Mouse (Mus musculus): Measurements from ENCODE around the gene Srpr.

Gene Srpr

DNA sequence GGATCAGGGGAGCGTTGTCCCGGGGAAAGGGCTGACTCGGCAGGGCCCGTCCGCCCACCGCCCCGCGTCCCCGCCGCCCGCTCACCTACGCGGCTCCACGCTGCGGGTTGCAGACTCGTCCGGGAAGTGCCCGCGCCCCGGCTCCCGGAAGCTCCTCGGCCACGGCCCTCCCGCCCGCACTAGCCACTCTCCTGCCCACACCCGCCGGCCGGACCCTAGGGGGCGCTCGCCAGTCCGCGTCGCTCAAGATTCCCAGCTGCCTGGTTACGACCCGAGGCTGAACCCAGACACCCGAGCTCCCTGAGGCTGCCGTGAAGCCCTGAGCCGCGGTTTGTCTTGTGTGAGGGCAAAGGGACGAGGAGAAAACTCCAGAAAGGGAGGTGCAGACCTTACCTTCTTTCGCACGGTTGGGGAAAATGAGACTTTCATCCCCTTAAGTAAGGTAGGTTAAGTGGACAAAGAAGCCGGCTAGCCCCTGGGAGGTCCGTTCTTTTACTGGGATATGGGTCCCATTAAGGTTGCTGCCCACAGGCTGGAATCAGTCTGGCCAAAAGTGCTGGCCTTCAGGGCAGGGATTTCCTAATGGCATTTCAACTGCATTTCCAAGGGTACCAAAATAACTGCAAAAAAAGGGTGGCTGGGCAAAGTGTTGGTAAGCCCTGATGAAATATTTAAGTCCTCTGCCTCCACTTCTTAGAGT is at the start of gene Srpr, which contains the start of gene Tirap:
TSS of gene Srpr (plus strand) at position 404 of the 700 bp plus-strand sequence.
TSS of gene Tirap (minus strand) at position 520 of the 700 bp plus-strand sequence.
- peak; percentile 89 for DNase-seq (ENCODE audit: low spot score)

DNA sequence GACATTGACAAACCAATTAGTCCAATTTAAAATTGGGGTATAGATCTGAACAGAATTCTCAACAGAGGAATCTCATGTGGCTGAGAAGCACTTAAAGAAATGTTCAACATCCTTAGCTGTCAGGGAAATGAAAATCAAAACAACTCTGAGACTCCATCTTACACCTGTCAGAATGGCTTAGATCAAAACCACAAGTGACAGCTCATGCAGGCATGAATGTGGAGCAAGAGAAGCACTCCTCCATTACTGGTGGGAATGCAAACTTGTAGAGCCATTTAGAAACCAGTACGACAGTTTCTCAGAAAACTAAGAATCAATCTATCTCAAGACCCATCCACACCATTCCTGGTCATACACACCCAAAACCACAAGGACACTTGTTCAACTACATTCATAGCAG is 47.1 kb upstream of the Srpr start:
- DNase-seq (ENCODE audit: low spot score): no peak

DNA sequence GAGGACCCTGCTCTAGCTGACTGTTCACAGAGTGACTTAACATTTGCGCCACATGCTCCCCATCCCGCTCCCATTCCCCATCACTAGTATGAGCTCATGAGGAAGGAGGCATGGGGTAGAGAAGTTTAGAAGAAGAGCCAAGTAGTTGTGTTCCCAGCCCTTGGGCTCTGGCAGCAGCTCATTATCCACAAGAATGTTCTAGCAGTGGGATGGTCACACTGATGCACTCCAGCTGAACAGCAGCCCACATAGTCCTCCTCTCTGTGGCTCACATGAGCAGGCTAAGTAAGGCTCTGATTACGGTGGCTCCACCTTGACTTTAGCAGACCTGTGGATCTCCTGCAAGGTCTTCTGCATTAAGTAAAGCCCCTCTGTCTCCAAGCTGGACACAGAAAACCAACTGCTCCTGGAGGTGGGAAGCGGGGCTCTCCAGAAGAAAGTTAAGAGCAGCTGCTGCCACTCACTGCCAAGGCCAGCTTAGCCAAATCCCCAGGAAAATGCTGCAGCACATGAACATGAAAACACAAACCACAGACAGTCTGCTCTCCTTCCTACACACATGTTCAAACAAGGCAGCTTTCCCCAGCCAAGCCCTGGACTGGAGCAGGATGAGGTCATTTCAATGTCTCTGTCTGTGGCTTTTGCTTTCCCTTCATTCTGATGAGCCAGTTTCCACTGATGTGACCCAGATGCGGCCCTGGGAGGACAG is 43.8 kb upstream of the Srpr start:
- DNase-seq (ENCODE audit: low spot score): no peak

DNA sequence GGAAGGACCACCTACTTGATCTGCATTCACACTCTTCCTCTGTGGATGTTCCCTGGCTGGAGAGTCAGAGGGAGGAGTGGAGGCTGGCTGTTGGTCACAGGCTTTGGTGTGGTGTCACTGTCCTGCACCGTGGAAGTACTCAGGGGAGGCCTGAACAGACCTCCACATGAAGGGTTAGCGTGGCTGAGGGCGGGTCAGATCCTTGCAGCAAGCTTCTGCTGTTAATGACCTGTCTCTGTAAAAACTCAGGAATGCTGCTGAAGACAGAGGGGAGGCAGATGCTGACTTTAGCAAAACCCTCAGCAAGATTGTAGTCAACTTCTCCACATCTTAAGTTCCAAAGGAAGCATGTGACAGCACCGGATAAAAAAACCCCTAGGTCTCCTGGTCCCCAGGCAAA is 43.1 kb upstream of the Srpr start:
- DNase-seq (ENCODE audit: low spot score): no peak

DNA sequence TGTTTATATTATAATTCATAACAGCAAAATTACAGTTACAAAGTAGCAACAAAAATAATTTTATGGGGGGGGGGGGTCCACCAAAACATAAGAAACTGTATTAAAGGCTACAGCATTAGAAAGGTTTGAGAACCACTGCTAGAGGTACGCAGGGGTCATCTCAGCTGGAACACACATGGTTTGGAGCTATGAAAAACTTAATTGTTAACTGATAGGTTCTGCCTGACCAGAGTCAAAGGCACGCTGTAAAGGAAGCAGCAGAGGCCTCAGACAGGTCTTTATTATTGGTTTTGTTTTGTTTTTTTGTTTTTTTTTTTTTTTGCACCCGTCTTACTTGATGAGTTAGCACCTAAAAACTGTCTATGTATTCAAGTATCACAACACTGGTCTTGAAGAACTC is 41.5 kb upstream of the Srpr start:
- no peak for DNase-seq (ENCODE audit: low spot score)

DNA sequence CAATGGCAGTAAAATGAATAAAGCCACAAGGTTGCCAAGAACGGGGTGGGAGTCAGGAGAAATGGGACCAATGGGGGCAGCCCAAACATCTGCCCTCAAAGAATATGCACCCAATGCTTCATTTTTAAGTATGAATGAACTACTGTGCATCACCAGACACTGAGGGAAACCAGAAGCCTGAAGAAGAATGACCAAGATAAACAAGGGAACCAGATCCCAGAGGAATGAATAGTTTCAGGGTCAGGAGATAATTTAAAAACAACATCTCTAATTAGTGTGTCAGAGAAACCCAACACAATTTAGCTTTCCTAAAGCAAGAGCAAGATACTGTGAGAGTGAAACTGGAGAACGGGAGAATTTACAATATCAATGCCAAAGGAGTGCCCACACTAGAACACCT is 39.3 kb upstream of the Srpr start:
- DNase-seq (ENCODE audit: low spot score): no peak

DNA sequence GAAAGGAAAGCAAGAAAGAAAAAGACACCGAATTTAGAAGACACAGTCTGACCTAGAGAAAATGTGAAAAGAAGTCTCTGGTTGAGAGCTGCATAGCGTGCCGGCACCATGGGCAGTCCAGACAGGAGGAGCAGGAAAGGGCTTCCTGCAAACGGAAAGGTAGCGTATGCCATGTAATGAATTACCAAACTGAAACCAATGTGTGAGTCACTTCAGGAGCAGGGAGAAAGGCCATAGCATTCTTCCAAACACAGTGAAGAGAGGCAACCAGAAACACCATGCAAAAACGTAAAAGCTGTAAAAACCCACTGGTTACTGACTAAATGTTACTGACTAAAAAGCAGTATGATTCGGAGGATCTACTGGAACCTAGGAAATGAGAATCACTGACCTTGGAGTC is 38.3 kb upstream of the Srpr start:
- DNase-seq (ENCODE audit: low spot score): no peak

DNA sequence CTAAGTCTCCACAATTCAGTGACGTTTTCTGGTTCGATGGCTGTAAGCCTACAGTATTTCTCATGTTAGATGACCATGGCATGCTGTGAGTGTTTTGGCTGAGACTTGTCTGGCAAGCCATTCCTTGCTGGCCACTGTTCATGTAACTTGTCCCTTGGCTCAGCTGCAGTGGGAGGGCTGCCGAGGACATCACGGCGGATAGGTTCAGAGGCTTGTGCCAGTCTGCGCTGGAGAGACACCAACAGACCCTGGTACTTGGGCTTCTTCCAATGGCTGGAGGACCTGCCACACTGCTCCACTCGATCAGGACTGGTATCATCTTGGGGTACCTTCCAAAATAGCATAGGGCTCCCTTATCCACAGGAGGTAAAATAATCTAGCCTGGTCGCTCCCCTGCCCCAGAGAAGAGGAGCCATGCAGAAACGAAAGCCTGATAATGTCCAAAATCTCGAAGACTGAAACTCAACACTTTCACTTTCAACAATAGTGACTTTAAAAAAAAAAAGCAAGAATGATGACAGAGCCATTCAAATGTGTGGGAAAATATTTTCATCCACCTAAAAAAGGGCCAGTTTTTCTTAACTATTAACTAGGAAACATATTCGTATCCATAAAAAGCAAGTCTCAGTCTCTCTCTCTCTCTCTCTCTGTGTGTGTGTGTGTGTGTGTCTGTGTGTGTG is 36.8 kb upstream of the Srpr start:
- no peak for DNase-seq (ENCODE audit: low spot score)

DNA sequence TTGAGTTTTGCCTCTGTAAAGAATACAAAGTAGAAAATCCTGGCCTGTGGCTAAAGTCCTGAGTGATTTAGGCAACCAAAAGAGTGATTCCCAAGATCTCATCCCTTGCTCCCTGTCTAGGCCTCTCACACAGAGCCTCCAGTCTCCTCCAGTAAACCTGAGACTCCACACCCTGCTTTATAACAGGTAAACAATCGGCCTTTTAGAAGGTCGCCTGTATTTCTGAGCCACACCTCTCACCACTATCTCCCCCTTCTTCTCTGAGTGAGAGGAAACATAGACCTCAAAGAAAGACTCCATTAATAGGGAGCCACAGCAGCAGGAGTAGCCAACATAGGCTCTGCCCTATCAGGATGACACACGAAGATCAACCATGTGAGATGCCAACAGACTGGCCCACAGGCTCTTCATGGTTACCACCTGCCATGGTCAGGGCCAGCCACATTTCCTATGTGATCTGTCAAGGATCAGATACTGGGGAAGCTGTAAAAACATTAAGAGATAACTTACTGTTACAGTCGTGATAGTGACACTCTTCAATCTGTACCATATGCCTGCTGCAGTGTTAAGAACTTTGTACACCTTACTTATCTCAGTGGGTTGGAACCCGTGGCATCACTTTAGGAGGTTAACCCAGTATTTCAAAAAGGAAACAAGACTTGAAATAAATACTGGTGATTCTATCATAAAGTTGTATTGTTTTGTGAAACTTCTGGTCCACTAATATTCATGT is 35.7 kb upstream of the Srpr start:
- DNase-seq (ENCODE audit: low spot score): no peak

DNA sequence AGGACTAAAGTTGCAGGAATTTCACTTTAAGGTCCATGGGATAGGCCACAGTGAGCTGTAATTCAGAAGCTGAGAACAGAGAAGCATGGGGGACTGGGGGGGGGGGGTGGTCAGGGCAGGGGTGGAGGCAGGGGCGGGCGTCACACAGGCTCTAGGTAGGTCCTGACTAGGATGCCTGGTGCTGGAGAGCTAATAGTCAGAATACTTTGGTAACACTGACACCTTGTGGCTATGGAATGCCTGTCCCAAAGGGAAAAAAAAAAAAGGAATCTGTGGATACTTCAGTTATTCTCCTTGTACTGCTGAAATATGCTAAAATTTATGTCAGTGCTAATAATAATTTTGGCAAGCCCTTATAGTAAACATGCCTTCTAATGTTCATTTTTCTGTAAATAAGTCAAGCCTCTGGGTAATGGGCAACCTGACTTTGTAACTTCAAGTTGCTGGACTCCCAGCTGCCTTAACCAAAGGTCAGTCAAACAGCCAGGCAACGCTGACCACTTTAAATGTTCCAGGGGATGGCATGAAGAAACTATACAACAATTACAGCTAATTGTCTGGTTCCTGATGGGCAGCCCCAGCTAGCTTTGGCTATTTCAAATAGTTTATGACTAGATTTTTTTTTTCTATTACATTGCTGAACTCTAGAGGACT is 33.7 kb upstream of the Srpr start:
- no peak for DNase-seq (ENCODE audit: low spot score)

DNA sequence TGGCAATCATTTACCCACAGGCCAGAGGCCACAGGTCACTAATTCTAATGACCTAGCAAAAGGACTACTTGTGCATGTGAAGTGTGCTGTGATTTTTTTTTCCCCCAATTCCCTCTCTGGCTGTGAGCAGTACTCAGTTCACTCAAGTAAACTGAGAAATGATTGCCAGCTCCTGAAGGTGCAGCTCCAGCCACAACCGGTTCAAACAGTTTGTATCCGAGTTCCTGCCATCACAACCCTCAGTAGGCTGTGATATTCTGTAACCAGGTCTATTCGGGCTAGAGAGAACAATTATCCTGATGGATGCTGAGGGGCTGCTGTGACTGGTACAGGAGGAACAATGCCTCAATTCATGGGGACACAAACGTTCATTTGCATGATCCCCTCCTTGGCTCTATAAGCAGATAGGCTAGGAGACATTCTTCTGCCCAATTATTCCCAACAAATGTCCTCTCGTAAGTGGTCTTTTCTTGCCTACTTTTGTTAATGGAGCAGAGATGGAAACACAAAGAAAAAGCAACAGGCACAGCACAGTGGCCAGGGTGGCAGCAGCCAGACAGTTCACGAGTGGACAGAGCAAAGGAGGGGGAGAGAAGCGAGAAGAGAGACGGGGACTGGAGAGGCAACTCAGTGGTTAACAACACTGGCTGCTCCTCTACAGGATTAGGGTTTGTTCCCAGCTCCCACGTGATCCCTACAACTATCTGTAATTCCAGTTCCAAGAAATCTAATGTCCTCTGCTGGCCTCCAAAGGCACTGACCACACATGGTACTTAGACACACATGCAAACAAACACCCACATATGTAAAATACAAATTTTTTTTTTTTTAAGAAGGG is 33.0 kb upstream of the Srpr start:
- DNase-seq (ENCODE audit: low spot score): no peak

DNA sequence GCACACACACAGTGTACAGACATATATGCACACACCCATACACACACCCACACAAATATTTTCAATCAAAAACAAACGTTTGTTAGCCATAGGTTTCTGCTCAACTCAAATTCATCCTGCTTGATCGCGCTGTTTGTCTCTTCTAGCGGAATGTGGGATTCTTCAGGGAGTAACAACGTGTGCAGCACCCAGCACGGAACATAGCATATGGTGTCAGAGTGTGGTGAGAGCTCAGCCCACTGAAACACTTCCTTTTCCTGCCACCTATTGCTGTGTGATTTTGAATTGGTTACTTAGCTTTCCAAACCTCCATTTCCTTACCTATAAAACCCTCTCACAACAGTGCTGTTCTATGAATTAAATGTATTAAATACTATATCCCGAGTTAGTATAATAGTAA is 29.9 kb upstream of the Srpr start:
- no peak for DNase-seq (ENCODE audit: low spot score)

DNA sequence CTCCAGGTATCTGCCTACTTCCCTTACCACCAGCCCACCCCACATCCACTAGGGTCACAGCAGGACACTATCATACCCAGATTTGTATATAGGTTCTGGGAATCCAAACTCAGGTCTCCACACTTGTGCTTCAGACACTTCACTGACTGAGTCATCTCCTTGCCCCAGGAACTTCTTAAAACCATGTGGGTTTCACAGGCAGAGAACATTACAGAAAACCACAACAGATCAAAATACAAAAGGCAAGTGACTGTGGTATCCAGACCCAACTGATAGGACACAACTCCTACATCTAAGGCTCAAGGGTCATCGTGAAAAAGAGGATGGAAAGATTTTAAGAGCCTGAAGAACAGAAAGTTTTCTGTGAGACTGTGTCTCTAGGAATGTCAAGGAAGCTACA is 26.6 kb upstream of the Srpr start:
- no peak for DNase-seq (ENCODE audit: low spot score)

DNA sequence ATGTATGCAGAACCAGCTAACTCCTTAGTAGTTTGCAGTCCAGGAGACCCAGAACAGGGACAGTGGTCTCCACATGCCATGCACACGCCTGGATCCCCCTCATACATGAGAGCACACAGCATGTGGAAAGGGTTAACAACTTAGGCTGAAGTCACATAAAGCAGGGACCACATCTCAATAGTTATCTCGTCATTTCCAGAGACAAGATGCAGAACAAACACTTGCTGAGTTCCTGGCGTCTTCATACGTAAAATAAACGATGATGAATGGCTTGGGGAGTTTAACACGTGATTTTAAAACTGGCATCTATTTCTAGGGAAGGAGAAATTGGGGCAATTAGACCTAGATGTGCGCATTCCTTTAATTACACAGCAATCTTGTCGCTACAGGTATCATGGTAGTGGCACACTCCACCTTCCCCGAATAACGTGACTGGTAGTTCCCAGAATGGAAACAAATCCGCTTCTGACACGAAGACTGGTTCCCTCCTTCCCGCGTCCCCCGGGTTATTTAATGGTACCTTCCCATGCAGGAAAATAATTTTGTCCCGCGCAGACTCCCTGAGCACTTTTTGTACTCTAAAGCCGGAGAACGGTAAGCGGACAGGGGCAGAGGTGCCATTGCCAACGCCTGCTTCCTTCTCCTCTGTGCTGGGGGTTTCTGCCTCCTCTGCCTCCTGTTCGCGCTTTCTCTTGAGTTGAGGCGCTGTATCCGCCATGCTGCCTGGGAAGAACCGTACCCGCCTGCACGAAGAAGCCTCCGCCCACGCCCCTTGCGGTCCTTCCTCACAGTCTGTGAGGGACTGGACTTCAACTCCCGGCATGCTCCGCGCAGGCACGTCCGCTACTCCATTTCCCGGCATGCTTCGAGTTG is 24.5 kb upstream of the Srpr start, which contains the start of gene Dcps:
TSS of gene Dcps (minus strand) at position 811 of the 873 bp plus-strand sequence.
- DNase-seq (ENCODE audit: low spot score): peak; percentile 94

DNA sequence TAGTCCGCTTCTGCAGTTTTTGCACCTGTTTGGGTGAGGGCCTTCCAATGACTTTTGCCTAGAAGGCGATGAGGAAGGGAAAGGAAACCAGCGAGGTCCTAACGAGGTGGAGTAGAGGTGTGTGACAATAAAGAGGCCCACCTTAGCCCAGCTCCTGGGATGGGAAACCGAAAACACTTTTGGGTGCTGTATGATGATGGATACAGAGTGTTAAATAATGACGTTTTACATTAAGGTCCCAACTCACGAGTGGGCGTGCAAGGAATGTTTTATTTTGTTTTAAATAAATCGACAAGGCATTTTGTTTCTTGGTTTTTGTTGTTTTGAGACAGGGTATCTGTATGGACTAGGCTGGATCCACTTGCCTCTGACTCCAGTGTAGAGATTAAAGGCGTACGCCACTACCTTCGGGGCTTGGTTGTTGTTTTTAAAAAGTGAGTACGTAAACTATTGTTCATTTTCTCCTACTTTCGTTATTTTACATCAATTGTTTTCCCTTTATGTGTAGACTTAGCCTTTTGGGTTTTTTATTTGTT is 23.8 kb upstream of the Srpr start:
- DNase-seq (ENCODE audit: low spot score): no peak

DNA sequence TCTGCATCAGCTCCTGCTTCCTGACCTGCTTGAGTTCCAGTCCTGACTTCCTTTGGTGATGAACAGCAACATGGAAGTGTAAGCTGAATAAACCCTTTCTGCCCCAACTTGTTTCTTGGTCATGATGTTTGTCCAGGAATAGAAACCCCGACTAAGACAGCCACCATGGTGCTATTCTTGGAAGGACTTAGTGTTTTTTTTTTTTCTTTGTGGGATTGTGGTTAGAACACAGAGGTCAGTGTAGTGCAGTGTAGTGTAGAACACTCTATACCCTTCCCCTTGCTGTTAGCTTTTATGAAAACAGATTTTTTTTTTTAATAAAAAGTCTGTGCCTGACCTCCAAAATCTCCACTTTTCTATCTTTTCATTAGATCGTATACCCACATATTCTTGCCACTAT is 17.1 kb upstream of the Srpr start:
- no peak for DNase-seq (ENCODE audit: low spot score)

DNA sequence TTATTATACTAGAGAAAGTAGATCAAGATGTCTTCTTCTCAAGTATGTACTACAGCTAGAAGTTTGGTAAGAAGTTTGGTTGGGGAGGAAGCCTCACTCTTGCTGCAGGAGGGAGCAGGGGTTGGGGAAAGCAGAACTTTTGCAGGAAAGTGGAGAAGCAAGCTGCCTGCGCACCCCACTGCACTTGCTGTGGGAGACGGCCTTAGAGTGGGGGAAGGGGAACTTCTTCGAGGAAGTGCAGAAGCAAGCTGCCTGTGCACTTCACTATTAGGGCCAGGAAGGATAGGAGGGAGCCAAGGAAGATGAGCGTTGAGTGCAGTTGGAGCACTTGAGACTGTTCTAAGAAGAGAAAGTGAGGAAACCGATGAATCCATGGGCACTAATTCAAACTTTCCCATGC is 16.6 kb upstream of the Srpr start:
- no peak for DNase-seq (ENCODE audit: low spot score)

DNA sequence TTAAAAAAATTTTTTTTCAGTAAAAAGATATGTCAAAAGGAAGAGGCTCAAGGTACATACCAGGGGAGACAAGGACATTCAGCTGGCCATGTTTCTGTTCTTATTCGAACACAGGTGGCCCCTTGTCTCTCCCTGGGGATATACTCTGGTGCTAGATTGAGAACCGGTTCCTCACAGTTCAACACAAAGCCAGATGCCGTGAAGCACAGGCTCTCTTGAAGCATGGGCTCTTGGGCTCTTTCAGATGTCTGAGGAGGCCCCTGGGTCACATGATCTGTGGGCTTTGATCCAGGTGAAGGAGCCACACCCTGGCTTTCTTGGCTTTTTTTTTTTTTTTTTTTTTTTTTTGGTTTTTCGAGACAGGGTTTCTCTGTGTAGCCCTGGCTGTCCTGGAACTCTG is 13.5 kb upstream of the Srpr start:
- DNase-seq (ENCODE audit: low spot score): peak; percentile 2

DNA sequence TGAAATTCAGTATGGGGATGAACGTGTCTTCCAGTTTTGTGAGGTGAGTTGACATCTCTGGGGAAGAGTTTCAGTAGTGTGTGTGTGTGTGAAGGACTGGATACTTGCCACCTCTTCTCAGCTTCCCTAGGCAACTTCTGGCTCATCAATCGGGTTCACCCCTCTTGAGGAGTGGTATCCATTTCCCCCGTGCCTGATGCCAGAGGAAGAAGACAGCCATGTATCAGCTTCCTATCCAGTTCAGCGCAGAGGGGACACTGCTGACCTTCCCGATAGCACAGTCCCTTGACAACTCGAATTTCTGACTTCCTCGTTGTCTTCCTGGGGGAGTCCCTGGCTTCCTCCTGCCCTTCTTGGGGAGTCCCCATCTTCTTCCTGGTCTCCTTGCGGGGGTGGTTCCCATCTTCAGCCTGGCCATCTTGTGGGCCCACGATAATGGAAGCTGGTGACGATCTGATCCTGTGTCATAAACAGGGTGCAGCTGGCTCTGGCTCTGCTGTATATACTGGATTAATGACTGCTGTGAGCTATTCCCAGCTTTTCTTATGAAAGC is 12.5 kb upstream of the Srpr start:
- peak; percentile 2 for DNase-seq (ENCODE audit: low spot score)

All from testis, postnatal 14 days (tissue).